Mouse (Mus musculus): ENCODE data around the gene Nupr1l.

Nupr1l gene

GRCm38 (mm10) chr5:129915491-129915890, 7.2 kb downstream of the Nupr1l start:
- 88% methylated on average over 11 of the region's 11 CpGs for WGBS

GRCm38 (mm10) chr5:129918065-129918651, 9.8 kb downstream of the Nupr1l start:
- 93% methylated on average over 24 of the region's 24 CpGs for WGBS

GRCm38 (mm10) chr5:129918752-129919151, 10.4 kb downstream of the Nupr1l start:
- 80% methylated on average over 9 of the region's 9 CpGs for WGBS

GRCm38 (mm10) chr5:129919320-129919719, 11.0 kb downstream of the Nupr1l start:
- 80% methylated on average over 8 of the region's 8 CpGs for WGBS

GRCm38 (mm10) chr5:129921972-129922371, 13.6 kb downstream of the Nupr1l start:
- WGBS, result 93% methylated on average over 4 of the region's 4 CpGs

GRCm38 (mm10) chr5:129924820-129925452, 16.6 kb downstream of the Nupr1l start:
- 86% methylated on average over 8 of the region's 8 CpGs for WGBS

- 77% methylated on average over 5 of the region's 5 CpGs for WGBS
Observed at GRCm38 (mm10) chr5:129925933-129926332, 17.6 kb downstream of the Nupr1l start.

GRCm38 (mm10) chr5:129929924-129930855, 21.9 kb downstream of the Nupr1l start:
- 56% methylated on average over 9 of the region's 9 CpGs for WGBS

- 56% methylated on average over 4 of the region's 4 CpGs for WGBS
Observed at GRCm38 (mm10) chr5:129936941-129937340, 28.6 kb downstream of the Nupr1l start.

GRCm38 (mm10) chr5:129940281-129940680, 31.9 kb downstream of the Nupr1l start:
- 41% methylated on average over 2 of the region's 2 CpGs for WGBS

- 3% methylated on average over 9 of the region's 9 CpGs for WGBS
Observed at GRCm38 (mm10) chr5:129940736-129941494, 32.6 kb downstream of the Nupr1l start.

- whole genome bisulfite sequencing, result 2% methylated on average over 59 of the region's 59 CpGs
Observed at GRCm38 (mm10) chr5:129941495-129942045, 33.2 kb downstream of the Nupr1l start, which contains the start of gene Vkorc1l1. Vkorc1l1 (plus strand) TSS chr5:129941970.

- 1% methylated on average over 56 of the region's 82 CpGs for WGBS
Observed at GRCm38 (mm10) chr5:129942073-129942939, 34.0 kb downstream of the Nupr1l start.

- WGBS, result 88% methylated on average over 1 of the region's 1 CpGs
Observed at GRCm38 (mm10) chr5:129943402-129943801, 35.1 kb downstream of the Nupr1l start.

GRCm38 (mm10) chr5:129947528-129948033, 39.2 kb downstream of the Nupr1l start:
- WGBS, result 98% methylated on average over 2 of the region's 2 CpGs

GRCm38 (mm10) chr5:129952143-129952542, 43.8 kb downstream of the Nupr1l start:
- 95% methylated on average over 4 of the region's 4 CpGs for WGBS

GRCm38 (mm10) chr5:129954473-129955254, 46.3 kb downstream of the Nupr1l start:
- 69% methylated on average over 5 of the region's 5 CpGs for WGBS

- WGBS, result 71% methylated on average over 6 of the region's 6 CpGs
Observed at GRCm38 (mm10) chr5:129955792-129956191, 47.5 kb downstream of the Nupr1l start.

GRCm38 (mm10) chr5:129963224-129963623, 54.9 kb downstream of the Nupr1l start:
- WGBS, result 43% methylated on average over 4 of the region's 4 CpGs

Data from cerebral cortex, adult 2 months (tissue).